Mouse (Mus musculus) erythroblast, embryonic 14.5 days (primary cell): ENCODE measurements around the gene Zfp46. TPM values are rescaled to one million over a fixed set of nuclear protein-coding genes. Genes with fewer than 3 reads are reported as not detected.

Experiments
- H3K27me3 ChIP-seq: 2 replicates; pipeline ENCODE4 v1.6.1; 2012; ENCODE audit warnings: inconsistent platforms; ENCODE audit not compliant: control insufficient read depth
- H3K36me3 ChIP-seq: 2 replicates; pipeline ENCODE4 v1.6.1; 2012; ENCODE audit warnings: mild to moderate bottlenecking, inconsistent platforms; ENCODE audit not compliant: control insufficient read depth
- H3K4me1 ChIP-seq: 2 replicates; pipeline ENCODE4 v1.6.1; 2012; ENCODE audit warnings: inconsistent platforms; ENCODE audit not compliant: control insufficient read depth
- H3K4me3 ChIP-seq: replicated peaks from 2 replicates; pipeline ENCODE3; 2012; ENCODE audit warnings: moderate library complexity, mild to moderate bottlenecking, inconsistent platforms
- H3K9me3 ChIP-seq: 2 replicates; pipeline ENCODE4 v1.6.1; 2012; ENCODE audit warnings: low read length, inconsistent platforms, mixed read lengths; ENCODE audit not compliant: control insufficient read depth
- GATA1 ChIP-seq: IDR thresholded peaks from 2 replicates; pipeline ENCODE4 v1.6.1; 2012; ENCODE audit warnings: low read length, inconsistent platforms, mixed read lengths
- TAL1 ChIP-seq: IDR thresholded peaks from 3 replicates; pipeline ENCODE4 v1.6.1; 2012; ENCODE audit warnings: low read length, inconsistent platforms, mixed read lengths
- polyA plus RNA-seq: library from polyadenylated mRNA; stranded (reverse); fragments of >175 nt; gene quantifications from 2 replicates; pipeline ENCODE4 v1.2.3, GENCODE M21; 2012

The Zfp46 gene
- polyA plus RNA-seq, 1 experiment = 0.27 TPM

GRCm38 (mm10) chr4:136327238-136327637 is 42.8 kb downstream of the Zfp46 start:
- Histone ChIP-seq H3K36me3 (peaks cover 95% of the 10 kb centered on the region), H3K4me3 (no peak overlapping the region), H3K9me3 (no peaks in the 10 kb centered on the region), H3K4me1 (peaks cover 2% of the 10 kb centered on the region; the same call in 1 of the 2 replicates), H3K27me3 (no peaks in the 10 kb centered on the region)
- TF ChIP-seq GATA1 (no peak), TAL1 (no peak)

DNA sequence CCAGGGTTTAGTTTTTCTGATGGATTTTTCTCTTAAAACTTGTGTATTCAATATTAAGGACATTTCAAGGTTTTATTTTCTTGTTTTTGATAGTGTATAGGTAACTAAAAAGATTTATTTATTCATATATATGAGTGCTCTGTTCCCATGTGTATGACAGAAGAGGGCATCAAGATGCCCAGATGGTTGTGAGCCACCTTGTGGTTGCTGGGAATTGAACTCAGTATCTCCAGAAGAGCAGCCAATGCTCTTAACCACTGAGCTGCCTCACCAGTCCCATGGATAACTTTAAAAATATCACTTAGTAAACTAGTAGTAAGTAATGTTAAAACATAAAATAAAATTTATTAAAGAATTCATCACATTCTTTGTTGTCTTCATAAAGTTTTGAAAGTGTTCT is 43.6 kb downstream of the Zfp46 start:
- peaks cover 95% of the 10 kb centered on the region for H3K36me3 ChIP-seq
- TF ChIP-seq TAL1 (no peak), GATA1 (no peak)

DNA sequence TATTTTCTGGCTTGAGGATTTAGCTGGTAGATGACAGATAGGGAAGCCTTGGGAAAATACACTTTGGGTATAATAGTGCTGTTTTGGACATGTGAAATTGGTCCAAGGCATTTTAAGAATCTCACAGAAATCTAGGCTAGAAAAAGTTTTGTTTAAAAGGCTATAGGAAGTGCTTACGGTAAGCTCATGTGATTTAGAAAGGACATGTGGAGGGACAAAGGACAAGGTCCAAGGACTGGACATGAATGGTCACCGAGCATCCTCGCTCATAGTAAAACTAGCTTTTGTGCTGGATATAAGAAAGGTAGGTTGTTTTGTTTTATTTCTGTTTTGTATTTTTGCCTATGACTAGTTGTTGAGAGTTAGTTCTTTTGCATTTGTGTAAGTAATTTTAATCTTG is 47.2 kb downstream of the Zfp46 start:
- no peaks in the 10 kb centered on the region; the same call in 1 of the 2 replicates for H3K4me1 ChIP-seq
- H3K27me3 ChIP-seq = no peaks in the 10 kb centered on the region
- H3K36me3 ChIP-seq = peaks cover 95% of the 10 kb centered on the region
- no peaks in the 10 kb centered on the region for H3K9me3 ChIP-seq
- TF ChIP-seq TAL1 (no peak), GATA1 (no peak)
- no peak overlapping the region for H3K4me3 ChIP-seq

More for the DNA sequence above, 43.6 kb downstream of the Zfp46 start:
- no peaks in the 10 kb centered on the region for H3K27me3 ChIP-seq
- no peaks in the 10 kb centered on the region for H3K9me3 ChIP-seq
- H3K4me3 ChIP-seq = no peak overlapping the region
- peaks cover 2% of the 10 kb centered on the region; the same call in 1 of the 2 replicates for H3K4me1 ChIP-seq

DNA sequence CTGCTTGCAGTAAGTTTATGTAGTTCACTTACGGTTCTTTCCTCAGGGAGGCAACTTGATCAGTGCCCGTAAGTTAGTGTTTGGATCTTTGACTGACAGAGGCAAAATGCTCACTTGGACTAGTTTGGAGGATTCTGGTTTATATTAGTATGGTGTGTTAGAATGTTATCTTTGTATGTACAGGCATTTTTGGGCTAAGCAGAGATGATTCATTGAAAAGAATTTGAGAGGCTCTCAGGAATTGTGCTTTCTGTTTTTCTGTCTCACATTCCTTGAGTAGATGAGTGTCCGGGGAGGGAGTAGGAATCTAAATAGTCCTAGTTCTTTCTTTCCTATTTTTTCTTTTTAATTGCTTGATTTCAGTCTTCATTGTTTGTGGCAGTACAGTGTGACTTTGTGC is 48.7 kb downstream of the Zfp46 start:
- TF ChIP-seq TAL1 = no peak
- no peak for TF ChIP-seq GATA1
- H3K36me3 ChIP-seq = peaks cover 95% of the 10 kb centered on the region

DNA sequence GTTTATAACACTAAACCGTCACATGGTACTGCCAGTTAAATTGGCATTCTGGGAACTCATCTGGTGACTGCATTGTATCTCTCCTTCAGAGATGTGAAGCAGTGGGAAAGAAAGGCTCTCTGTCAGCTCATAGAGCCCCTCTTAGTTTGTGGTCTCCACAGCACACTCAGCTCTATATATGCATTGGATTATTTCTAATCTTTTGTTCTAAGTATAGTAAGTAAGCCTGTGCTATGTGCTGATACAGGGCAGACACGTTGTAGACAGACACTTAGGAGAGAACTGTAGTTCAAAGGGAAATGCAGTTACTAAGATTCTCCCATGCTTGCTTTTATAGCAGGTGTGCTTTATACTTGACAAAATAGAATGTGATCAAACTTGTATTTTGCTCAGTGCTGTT is 50.6 kb downstream of the Zfp46 start:
- H3K36me3 ChIP-seq = peaks cover 96% of the 10 kb centered on the region
- no peaks in the 10 kb centered on the region for H3K9me3 ChIP-seq
- H3K27me3 ChIP-seq = no peaks in the 10 kb centered on the region
- TF ChIP-seq TAL1 = no peak
- no peak for TF ChIP-seq GATA1
- H3K4me3 ChIP-seq = no peak overlapping the region
- H3K4me1 ChIP-seq = peaks cover 3% of the 10 kb centered on the region

More for the DNA sequence above, 48.7 kb downstream of the Zfp46 start:
- H3K27me3 ChIP-seq = no peaks in the 10 kb centered on the region
- H3K4me3 ChIP-seq = no peak overlapping the region
- peaks cover 3% of the 10 kb centered on the region for H3K4me1 ChIP-seq
- H3K9me3 ChIP-seq = no peaks in the 10 kb centered on the region

- no peak for TF ChIP-seq GATA1
- no peak for TF ChIP-seq TAL1
- H3K4me1 ChIP-seq = peaks cover 3% of the 10 kb centered on the region
- no peaks in the 10 kb centered on the region for H3K9me3 ChIP-seq
- no peak overlapping the region for H3K4me3 ChIP-seq
- H3K36me3 ChIP-seq = peaks cover 92% of the 10 kb centered on the region
- H3K27me3 ChIP-seq = no peaks in the 10 kb centered on the region
These were observed 52.6 kb downstream of the Zfp46 start for GRCm38 (mm10) chr4:136337129-136337528.

Other genes starting within 250 kb of the Zfp46 start
- 148 and 157 TPM in 2 replicates for gene Rpl11, start 231.3 kb upstream of the Zfp46 start, polyA plus RNA-seq
- gene Id3, start 141.2 kb upstream of the Zfp46 start, polyA plus RNA-seq = 0.38 and 0.54 TPM in 2 replicates
- gene E2f2, start 112.3 kb upstream of the Zfp46 start, polyA plus RNA-seq = 108 and 119 TPM in 2 replicates
- 0.01 TPM in 2 replicates for gene Asap3, start 78.3 kb upstream of the Zfp46 start, polyA plus RNA-seq
- not detected in 2 replicates for gene Tcea3, start 37.0 kb upstream of the Zfp46 start, polyA plus RNA-seq
- 5.8 and 6.6 TPM in 2 replicates for gene Hnrnpr, start 26.3 kb downstream of the Zfp46 start, polyA plus RNA-seq
- not detected in 2 replicates for gene Htr1d, start 138.8 kb downstream of the Zfp46 start, polyA plus RNA-seq
- not detected in 2 replicates for gene 6030445D17Rik, start 177.6 kb downstream of the Zfp46 start, polyA plus RNA-seq
- 0.05 and 0.15 TPM in 2 replicates for gene Luzp1, start 185.1 kb downstream of the Zfp46 start, polyA plus RNA-seq